8 mouse cellular contexts compared by ENCODE assay signal in the genomic region with DNA sequence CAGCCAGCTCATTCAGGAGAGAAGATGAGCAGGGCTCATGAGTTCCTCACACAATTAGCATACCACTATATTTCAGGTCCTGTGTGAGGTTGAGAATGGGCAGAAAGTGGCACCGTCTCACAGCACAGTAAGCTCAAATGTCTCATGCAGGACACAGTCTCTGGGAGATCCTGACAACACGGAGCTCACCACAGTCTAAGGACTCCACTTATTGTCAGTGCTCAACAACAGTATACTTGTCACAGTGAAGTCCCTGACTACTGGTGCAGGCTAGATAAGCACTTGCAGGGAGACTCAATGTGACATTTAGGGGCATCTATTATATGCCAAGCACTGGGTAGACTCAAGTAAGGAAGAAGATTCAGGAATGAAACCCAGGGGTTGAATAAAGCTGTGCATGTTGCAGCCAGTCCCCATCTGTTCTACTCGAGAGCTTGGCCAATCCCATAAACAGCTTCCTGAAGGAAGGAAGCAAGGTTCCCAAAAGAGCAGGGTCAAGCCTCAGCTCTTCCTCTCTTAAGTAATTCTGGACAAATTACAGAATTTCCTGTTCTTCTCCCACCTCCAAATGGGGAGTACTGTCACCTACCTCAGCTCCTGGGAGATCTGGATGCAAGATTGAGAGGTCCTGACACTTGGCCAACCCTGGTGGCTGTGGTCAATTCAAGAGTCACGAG. TPM values are rescaled to one million over a fixed set of nuclear protein-coding genes. Genes with fewer than 3 reads are reported as not detected.
A peak's percentile ranks its signal among the peaks of the same experiment; 100 is the strongest.
DNase-seq lines count a peak whose midpoint lies in the region; ATAC-seq and TF ChIP-seq lines count a peak whose summit lies in the region.
"Had no signal": no experiment of that assay in that cellular context is flagged by ENCODE, and none has a peak within 500 bp of the region (broad histone marks: within the 10 kb centered on the region; RNA-seq: fewer than 3 reads in every experiment).

No protein-coding gene starts in this region.

- H3K9me3 ChIP-seq in liver, embryonic 12.5 days (replicated peaks): no peaks in the 10 kb centered on the region
- H3K9me3 ChIP-seq in liver, postnatal 0 days (ENCODE audit: low read length): no peaks in the 10 kb centered on the region
- H3K9me3 ChIP-seq in forebrain, embryonic 16.5 days (ENCODE audit: control insufficient read depth, low read length): no peaks in the 10 kb centered on the region
- no peaks in the 10 kb centered on the region for H3K9me3 ChIP-seq in liver, embryonic 13.5 days (replicated peaks)
- H3K9me3 ChIP-seq in stomach, embryonic 14.5 days (ENCODE audit: control insufficient read depth, low read depth, low read length): no peaks in the 10 kb centered on the region

- no peak overlapping the region for H3K27ac ChIP-seq in liver, embryonic 12.5 days
- no peak overlapping the region for H3K27ac ChIP-seq in liver, postnatal 0 days (ENCODE audit: low read depth)
- H3K27ac ChIP-seq in forebrain, embryonic 16.5 days (ENCODE audit: low read length): peak overlapping the region; percentile 71; the same call in 1 of the 2 replicates
- H3K27ac ChIP-seq in liver, embryonic 13.5 days: no peak overlapping the region
- peak overlapping the region; percentile 73; the same call in 1 of the 2 replicates for H3K27ac ChIP-seq in stomach, embryonic 14.5 days (ENCODE audit: low read length)

- 0 out of 2 replicates have a peak overlapping the region, but pooled peaks have one; percentile 4 for H3K4me2 ChIP-seq in liver, embryonic 12.5 days
- no peak overlapping the region for H3K4me2 ChIP-seq in liver, postnatal 0 days (ENCODE audit: low read depth, low read length)
- peak overlapping the region; percentile 65 for H3K4me2 ChIP-seq in forebrain, embryonic 16.5 days (ENCODE audit: low read length)
- no peak overlapping the region for H3K4me2 ChIP-seq in liver, embryonic 13.5 days
- peak overlapping the region; percentile 31; the same call in 1 of the 2 replicates for H3K4me2 ChIP-seq in stomach, embryonic 14.5 days (replicated peaks; ENCODE audit: low read depth, low read length)

- no peak overlapping the region for H3K9ac ChIP-seq in liver, embryonic 12.5 days
- no peak overlapping the region for H3K9ac ChIP-seq in liver, postnatal 0 days (replicated peaks)
- peak overlapping the region; percentile 26; the same call in 1 of the 2 replicates for H3K9ac ChIP-seq in forebrain, embryonic 16.5 days (replicated peaks; ENCODE audit: low read depth, low read length)
- H3K9ac ChIP-seq in liver, embryonic 13.5 days: no peak overlapping the region
- H3K9ac ChIP-seq in stomach, embryonic 14.5 days (replicated peaks; ENCODE audit: low read depth, low read length): no peak overlapping the region

- DNase-seq in liver, postnatal 0 days: no peak
- DNase-seq in liver, embryonic 13.5 days: no peak
- no peak for DNase-seq in right cerebral cortex, postnatal 25 days
- DNase-seq in urinary bladder, adult 2 months (ENCODE audit: low spot score): no peak
- DNase-seq: gastrocnemius, postnatal 10 days had no signal

- H3K4me3 ChIP-seq in liver, embryonic 12.5 days: no peak overlapping the region
- H3K4me3 ChIP-seq in liver, postnatal 0 days (ENCODE audit: low read depth, low read length): no peak overlapping the region
- peak overlapping the region; percentile 31 for H3K4me3 ChIP-seq in forebrain, embryonic 16.5 days (replicated peaks; ENCODE audit: low read length)
- no peak overlapping the region for H3K4me3 ChIP-seq in liver, embryonic 13.5 days (replicated peaks)
- no peak overlapping the region for H3K4me3 ChIP-seq in stomach, embryonic 14.5 days (ENCODE audit: low read depth, low read length)

- 0 out of 2 replicates have a peak, but pooled peaks have one; percentile 30 for ATAC-seq in liver, embryonic 12.5 days
- no peak for ATAC-seq in liver, postnatal 0 days
- no peak for ATAC-seq in forebrain, embryonic 16.5 days
- ATAC-seq in liver, embryonic 13.5 days (ENCODE audit: low read depth): peak; percentile 19; the same call in 1 of the 2 replicates
- ATAC-seq in stomach, embryonic 14.5 days (ENCODE audit: insufficient number of reproducible peaks, insufficient read depth, low FRiP score, low read depth): no peak

- 47% methylated on average over 4 of the region's 4 CpGs for WGBS in liver, embryonic 12.5 days (ENCODE audit: insufficient replicate concordance)
- 44% methylated on average over 4 of the region's 4 CpGs for WGBS in liver, postnatal 0 days (ENCODE audit: insufficient replicate concordance)
- 69% methylated on average over 4 of the region's 4 CpGs for WGBS in forebrain, embryonic 16.5 days
- WGBS in liver, embryonic 13.5 days (ENCODE audit: insufficient replicate concordance): 41% methylated on average over 4 of the region's 4 CpGs
- whole genome bisulfite sequencing in stomach, embryonic 14.5 days: 70% methylated on average over 4 of the region's 4 CpGs

- H3K4me1 ChIP-seq in liver, embryonic 12.5 days: peaks cover 66% of the 10 kb centered on the region
- peaks cover 53% of the 10 kb centered on the region for H3K4me1 ChIP-seq in liver, postnatal 0 days (ENCODE audit: insufficient read depth)
- peaks cover 38% of the 10 kb centered on the region for H3K4me1 ChIP-seq in forebrain, embryonic 16.5 days (replicated peaks; ENCODE audit: control insufficient read depth, insufficient read depth, low read length)
- peaks cover 59% of the 10 kb centered on the region for H3K4me1 ChIP-seq in liver, embryonic 13.5 days (replicated peaks)
- H3K4me1 ChIP-seq in stomach, embryonic 14.5 days (ENCODE audit: control insufficient read depth, insufficient read depth, low read length): peaks cover 44% of the 10 kb centered on the region

- TF ChIP-seq CTCF in liver, postnatal 0 days (IDR thresholded peaks at IDR 0.05; ENCODE audit: low read depth): no peak

- TF ChIP-seq EP300 in liver, postnatal 0 days (IDR thresholded peaks at IDR 0.05; ENCODE audit: low read depth): no peak

- H3K27me3 ChIP-seq in liver, embryonic 12.5 days (replicated peaks): no peaks in the 10 kb centered on the region
- no peaks in the 10 kb centered on the region for H3K27me3 ChIP-seq in liver, postnatal 0 days (ENCODE audit: insufficient read depth, low read length)
- H3K27me3 ChIP-seq in forebrain, embryonic 16.5 days (replicated peaks; ENCODE audit: control insufficient read depth, insufficient read depth, low read length): no peaks in the 10 kb centered on the region
- H3K27me3 ChIP-seq in liver, embryonic 13.5 days: no peaks in the 10 kb centered on the region
- no peaks in the 10 kb centered on the region for H3K27me3 ChIP-seq in stomach, embryonic 14.5 days (ENCODE audit: control insufficient read depth, insufficient read depth, low read length)

- H3K36me3 ChIP-seq in liver, embryonic 12.5 days: 0 out of 2 replicates have a peak, but pooled peaks cover 2% of the 10 kb centered on the region
- no peaks in the 10 kb centered on the region for H3K36me3 ChIP-seq in liver, postnatal 0 days (replicated peaks; ENCODE audit: insufficient read depth, low read length)
- H3K36me3 ChIP-seq in forebrain, embryonic 16.5 days (ENCODE audit: control insufficient read depth, insufficient read depth): no peaks in the 10 kb centered on the region
- no peaks in the 10 kb centered on the region for H3K36me3 ChIP-seq in liver, embryonic 13.5 days
- no peaks in the 10 kb centered on the region for H3K36me3 ChIP-seq in stomach, embryonic 14.5 days (ENCODE audit: control insufficient read depth, insufficient read depth, low read length)

RNA-seq across cellular contexts. Expression of a gene that starts 20.9 kb away (rescaled TPM):
- 2.9 and 3.2 TPM in 2 replicates for polyA plus RNA-seq in liver, embryonic 12.5 days (2016; fragmentation: Nextera tagmentation; extraction: Ambion mirVana)
- 1.6 and 1.8 TPM in 2 replicates for polyA plus RNA-seq in liver, postnatal 0 days (2015; fragmentation: Nextera tagmentation; extraction: Ambion mirVana)
- 7.0 and 7.5 TPM in 2 replicates for polyA plus RNA-seq in forebrain, embryonic 16.5 days (2015; fragmentation: Nextera tagmentation; extraction: Ambion mirVana)
- polyA plus RNA-seq in liver, embryonic 13.5 days (2015; fragmentation: Nextera tagmentation; extraction: Ambion mirVana): 2.2 and 2.4 TPM in 2 replicates
- polyA plus RNA-seq in stomach, embryonic 14.5 days (2014; fragmentation: Nextera tagmentation; extraction: Ambion mirVana): 5.6 TPM in 2 replicates
- polyA plus RNA-seq in urinary bladder, adult 2 months (2012; rRNA removed): 4.5 and 4.7 TPM in 2 replicates

RNA-seq across cellular contexts. Expression of a gene that starts 21.9 kb away (rescaled TPM):
- polyA plus RNA-seq in liver, embryonic 12.5 days (2016; fragmentation: Nextera tagmentation; extraction: Ambion mirVana): 11.4 and 11.9 TPM in 2 replicates
- polyA plus RNA-seq in liver, postnatal 0 days (2015; fragmentation: Nextera tagmentation; extraction: Ambion mirVana): 32.4 and 36.9 TPM in 2 replicates
- polyA plus RNA-seq in forebrain, embryonic 16.5 days (2015; fragmentation: Nextera tagmentation; extraction: Ambion mirVana): 46.9 and 47.7 TPM in 2 replicates
- 8.7 and 9.2 TPM in 2 replicates for polyA plus RNA-seq in liver, embryonic 13.5 days (2015; fragmentation: Nextera tagmentation; extraction: Ambion mirVana)
- 13.7 and 14.1 TPM in 2 replicates for polyA plus RNA-seq in stomach, embryonic 14.5 days (2014; fragmentation: Nextera tagmentation; extraction: Ambion mirVana)
- 14.7 and 18.8 TPM in 2 replicates for polyA plus RNA-seq in urinary bladder, adult 2 months (2012; rRNA removed)

RNA-seq across cellular contexts. Expression of a gene that starts 33.7 kb away (rescaled TPM):
- polyA plus RNA-seq in liver, embryonic 12.5 days (2016; fragmentation: Nextera tagmentation; extraction: Ambion mirVana): 19.3 and 21.1 TPM in 2 replicates
- polyA plus RNA-seq in liver, postnatal 0 days (2015; fragmentation: Nextera tagmentation; extraction: Ambion mirVana): 13.8 and 15.7 TPM in 2 replicates
- 35.6 and 42.7 TPM in 2 replicates for polyA plus RNA-seq in forebrain, embryonic 16.5 days (2015; fragmentation: Nextera tagmentation; extraction: Ambion mirVana)
- 14.1 and 15.5 TPM in 2 replicates for polyA plus RNA-seq in liver, embryonic 13.5 days (2015; fragmentation: Nextera tagmentation; extraction: Ambion mirVana)
- polyA plus RNA-seq in stomach, embryonic 14.5 days (2014; fragmentation: Nextera tagmentation; extraction: Ambion mirVana): 28.1 and 30.5 TPM in 2 replicates
- polyA plus RNA-seq in urinary bladder, adult 2 months (2012; rRNA removed): 26.0 and 32.5 TPM in 2 replicates

RNA-seq across cellular contexts. Expression of a gene that starts 41.3 kb away (rescaled TPM):
- polyA plus RNA-seq in liver, embryonic 12.5 days (2016; fragmentation: Nextera tagmentation; extraction: Ambion mirVana): 15.2 and 17.7 TPM in 2 replicates
- polyA plus RNA-seq in liver, postnatal 0 days (2015; fragmentation: Nextera tagmentation; extraction: Ambion mirVana): 411 and 419 TPM in 2 replicates
- polyA plus RNA-seq in forebrain, embryonic 16.5 days (2015; fragmentation: Nextera tagmentation; extraction: Ambion mirVana): not detected in 2 replicates
- 18.0 and 22.8 TPM in 2 replicates for polyA plus RNA-seq in liver, embryonic 13.5 days (2015; fragmentation: Nextera tagmentation; extraction: Ambion mirVana)
- 3.7 and 6.8 TPM in 2 replicates for polyA plus RNA-seq in stomach, embryonic 14.5 days (2014; fragmentation: Nextera tagmentation; extraction: Ambion mirVana)
- polyA plus RNA-seq in urinary bladder, adult 2 months (2012; rRNA removed): 3.0 and 3.2 TPM in 2 replicates

RNA-seq across cellular contexts. Expression of a gene that starts 47.6 kb away (rescaled TPM):
- polyA plus RNA-seq in liver, embryonic 12.5 days (2016; fragmentation: Nextera tagmentation; extraction: Ambion mirVana): 36.2 and 40.6 TPM in 2 replicates
- 30.1 and 32.2 TPM in 2 replicates for polyA plus RNA-seq in liver, postnatal 0 days (2015; fragmentation: Nextera tagmentation; extraction: Ambion mirVana)
- polyA plus RNA-seq in forebrain, embryonic 16.5 days (2015; fragmentation: Nextera tagmentation; extraction: Ambion mirVana): 67.8 and 77.7 TPM in 2 replicates
- 35.3 and 39.2 TPM in 2 replicates for polyA plus RNA-seq in liver, embryonic 13.5 days (2015; fragmentation: Nextera tagmentation; extraction: Ambion mirVana)
- polyA plus RNA-seq in stomach, embryonic 14.5 days (2014; fragmentation: Nextera tagmentation; extraction: Ambion mirVana): 35.0 and 46.3 TPM in 2 replicates
- polyA plus RNA-seq in urinary bladder, adult 2 months (2012; rRNA removed): 101 and 129 TPM in 2 replicates

Comparison
In these comparisons a context has a peak if more than half of its experiments do, and no peak if none do; other contexts are left out.
1. ATAC-seq: peak in liver, embryonic 12.5 days (single experiment) and liver, embryonic 13.5 days (single experiment); none in liver, postnatal 0 days (single experiment), forebrain, embryonic 16.5 days (single experiment) and stomach, embryonic 14.5 days (single experiment).
2. H3K4me2 ChIP-seq: peak in liver, embryonic 12.5 days (single experiment), forebrain, embryonic 16.5 days (single experiment) and stomach, embryonic 14.5 days (single experiment); none in liver, postnatal 0 days (single experiment) and liver, embryonic 13.5 days (single experiment).
3. H3K27ac ChIP-seq: peak in forebrain, embryonic 16.5 days (single experiment) and stomach, embryonic 14.5 days (single experiment); none in liver, embryonic 12.5 days (single experiment), liver, postnatal 0 days (single experiment) and liver, embryonic 13.5 days (single experiment).